Mouse (Mus musculus): ENCODE data around the gene Atxn1. TPM values are rescaled to one million over a fixed set of nuclear protein-coding genes. Genes with fewer than 3 reads are reported as not detected.
A peak's percentile ranks its signal among the peaks of the same experiment; 100 is the strongest.

The Atxn1 gene
- total and polyA plus RNA-seq, 3 experiments = 8.0 to 13.1 (median 9.7) TPM

DNA sequence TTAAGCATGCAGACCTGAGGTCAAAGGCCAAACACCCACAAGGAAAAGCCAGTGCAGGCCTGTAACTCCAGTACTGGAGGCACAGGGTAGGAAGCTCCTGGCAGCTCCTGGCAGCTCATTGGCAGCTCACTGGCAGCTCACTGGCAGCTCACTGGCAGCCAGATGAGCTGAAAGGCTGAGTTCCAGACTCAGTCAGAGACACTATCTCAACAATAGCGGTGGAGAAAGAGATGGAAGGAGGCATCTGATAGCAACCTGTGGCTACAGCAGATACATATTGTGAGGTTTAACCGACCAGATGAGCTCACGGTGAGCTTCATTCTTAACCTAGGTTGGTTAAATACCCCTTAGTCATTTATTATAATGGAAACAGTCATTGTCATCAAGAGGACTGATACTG, 328.4 kb downstream of the Atxn1 start:
- no peak overlapping the region for H3K4me3 ChIP-seq (replicated peaks in 1 of 3; ENCODE audit: low read depth in 2 of 3, low read length in 2 of 3, poor library complexity in 1 of 3)
- dilution Hi-C loops (cut with MboI; ENCODE audit: extremely low pct_ligation_motif_present, extremely low pct_unique_long_range_greater_than_20kb, low sequenced_read_pairs) = no loop called here
- H3K36me3 ChIP-seq (replicated peaks in 1 of 2; ENCODE audit: control insufficient read depth in 1 of 2, insufficient read depth in 1 of 2, low read length in 1 of 2) = peaks cover 2 to 61% of the 10 kb centered on the region in 2 experiments
- H3K27ac ChIP-seq (ENCODE audit: insufficient read depth, low read depth) = no peak overlapping the region
- no peak for DNase-seq (ENCODE audit: extremely low read depth)
- H3K79me2 ChIP-seq (replicated peaks; ENCODE audit: control insufficient read depth, extremely low read depth, insufficient read depth, poor library complexity, severe bottlenecking) = no peaks in the 10 kb centered on the region
- TF ChIP-seq SIN3A (IDR thresholded peaks at IDR 0.05; ENCODE audit: low read length) (no peak), ZMIZ1 (IDR thresholded peaks at IDR 0.05; ENCODE audit: low read depth, low read length) (no peak), ZKSCAN1 (IDR thresholded peaks at IDR 0.05; ENCODE audit: borderline replicate concordance, low read depth, low read length) (no peak), MAFK (IDR thresholded peaks at IDR 0.05; ENCODE audit: insufficient replicate concordance, low read length) (no peak), USF2 (conservative IDR thresholded peaks at IDR 0.05; ENCODE audit: low read depth, low read length) (no peak), E2F4 (IDR thresholded peaks at IDR 0.05; ENCODE audit: insufficient replicate concordance, low read depth, low read length) (no peak), RAD21 (IDR thresholded peaks at IDR 0.05; ENCODE audit: low read depth, low read length) (no peak)
- no peak overlapping the region for H3K4me2 ChIP-seq (ENCODE audit: insufficient read depth, low read depth, poor library complexity, severe bottlenecking)
- no peaks in the 10 kb centered on the region for H3K9me3 ChIP-seq (replicated peaks; ENCODE audit: low read length)
- H3K9ac ChIP-seq (ENCODE audit: insufficient read depth, low read depth) = no peak overlapping the region
- peaks cover 9 to 65% of the 10 kb centered on the region in 2 experiments for H3K4me1 ChIP-seq (ENCODE audit: control insufficient read depth in 1 of 2, insufficient read depth in 2 of 2)
- no peaks in the 10 kb centered on the region for H3K27me3 ChIP-seq (replicated peaks)
- in situ Hi-C loops (cut with MboI; ENCODE audit: low pct_ligation_motif_present, low pct_unique_long_range_greater_than_20kb, low sequenced_read_pairs) = no loop called here

GRCm38 (mm10) chr13:45633918-45634317, 330.9 kb downstream of the Atxn1 start:
- Histone ChIP-seq H3K4me1 (ENCODE audit: control insufficient read depth in 1 of 2, insufficient read depth in 2 of 2) (peaks cover 0 to 53% of the 10 kb centered on the region in 2 experiments; a peak in 2 of 4 replicates), H3K4me3 (replicated peaks in 1 of 3; ENCODE audit: low read depth in 2 of 3, low read length in 2 of 3, poor library complexity in 1 of 3) (no peak overlapping the region), H3K79me2 (replicated peaks; ENCODE audit: control insufficient read depth, extremely low read depth, insufficient read depth, poor library complexity, severe bottlenecking) (no peaks in the 10 kb centered on the region), H3K9me3 (replicated peaks; ENCODE audit: low read length) (no peaks in the 10 kb centered on the region), H3K27ac (ENCODE audit: insufficient read depth, low read depth) (no peak overlapping the region), H3K9ac (ENCODE audit: insufficient read depth, low read depth) (no peak overlapping the region), H3K36me3 (replicated peaks in 1 of 2; ENCODE audit: control insufficient read depth in 1 of 2, insufficient read depth in 1 of 2, low read length in 1 of 2) (peaks cover 2 to 63% of the 10 kb centered on the region in 2 experiments), H3K27me3 (replicated peaks) (no peaks in the 10 kb centered on the region), H3K4me2 (ENCODE audit: insufficient read depth, low read depth, poor library complexity, severe bottlenecking) (no peak overlapping the region)
- in situ Hi-C loops (cut with MboI; ENCODE audit: low pct_ligation_motif_present, low pct_unique_long_range_greater_than_20kb, low sequenced_read_pairs) = no loop called here
- TF ChIP-seq RAD21 (IDR thresholded peaks at IDR 0.05; ENCODE audit: low read depth, low read length) = peak; percentile 26
- no peak for TF ChIP-seq CHD2 (IDR thresholded peaks at IDR 0.05; ENCODE audit: low read length)
- TF ChIP-seq ZMIZ1 (IDR thresholded peaks at IDR 0.05; ENCODE audit: low read depth, low read length) = no peak
- peak in 1 of 2 experiments; percentile 28; a peak in 2 of 4 replicates for TF ChIP-seq CTCF (conservative IDR thresholded peaks at IDR 0.05 in 1 of 2, IDR thresholded peaks at IDR 0.05 in 1 of 2; ENCODE audit: low read depth in 2 of 2, low read length in 2 of 2)
- peak; percentile 86 for TF ChIP-seq ZNF384 (IDR thresholded peaks at IDR 0.05; ENCODE audit: low read depth, low read length)
- TF ChIP-seq POLR2A (IDR thresholded peaks at IDR 0.05; ENCODE audit: low read depth, low read length) = no peak
- TF ChIP-seq GABPA (IDR thresholded peaks at IDR 0.05; ENCODE audit: insufficient replicate concordance, low read depth, low read length) = no peak
- DNase-seq (ENCODE audit: extremely low read depth) = no peak
- dilution Hi-C loops (cut with MboI; ENCODE audit: extremely low pct_ligation_motif_present, extremely low pct_unique_long_range_greater_than_20kb, low sequenced_read_pairs) = no loop called here

- no peak overlapping the region for H3K27ac ChIP-seq (ENCODE audit: insufficient read depth, low read depth)
- no peaks in the 10 kb centered on the region for H3K9me3 ChIP-seq (replicated peaks; ENCODE audit: low read length)
- peaks cover 0 to 45% of the 10 kb centered on the region in 2 experiments; a peak in 2 of 4 replicates for H3K4me1 ChIP-seq (ENCODE audit: control insufficient read depth in 1 of 2, insufficient read depth in 2 of 2)
- dilution Hi-C loops (cut with MboI; ENCODE audit: extremely low pct_ligation_motif_present, extremely low pct_unique_long_range_greater_than_20kb, low sequenced_read_pairs) = no loop called here
- TF ChIP-seq CHD2 (IDR thresholded peaks at IDR 0.05; ENCODE audit: low read length) = no peak
- TF ChIP-seq SMC3 (IDR thresholded peaks at IDR 0.05; ENCODE audit: low read depth, low read length) = peak; percentile 22; the same call in 1 of the 2 replicates
- no peak for TF ChIP-seq BHLHE40 (IDR thresholded peaks at IDR 0.05; ENCODE audit: low read depth, low read length)
- TF ChIP-seq CHD1 (IDR thresholded peaks at IDR 0.05; ENCODE audit: low read depth, low read length) = no peak
- TF ChIP-seq CTCF (conservative IDR thresholded peaks at IDR 0.05 in 1 of 2, IDR thresholded peaks at IDR 0.05 in 1 of 2; ENCODE audit: low read depth in 2 of 2, low read length in 2 of 2) = peak; percentile 17 to 57; a peak in 2 of 4 replicates
- peak; percentile 51 for TF ChIP-seq RAD21 (IDR thresholded peaks at IDR 0.05; ENCODE audit: low read depth, low read length)
- TF ChIP-seq POLR2AphosphoS2 (IDR thresholded peaks at IDR 0.05; ENCODE audit: low read depth, low read length) = no peak
- H3K79me2 ChIP-seq (replicated peaks; ENCODE audit: control insufficient read depth, extremely low read depth, insufficient read depth, poor library complexity, severe bottlenecking) = no peaks in the 10 kb centered on the region
- no peak for DNase-seq (ENCODE audit: extremely low read depth)
- H3K27me3 ChIP-seq (replicated peaks) = no peaks in the 10 kb centered on the region
- no peak overlapping the region for H3K9ac ChIP-seq (ENCODE audit: insufficient read depth, low read depth)
- in situ Hi-C loops (cut with MboI; ENCODE audit: low pct_ligation_motif_present, low pct_unique_long_range_greater_than_20kb, low sequenced_read_pairs) = no loop called here
- H3K4me3 ChIP-seq (replicated peaks in 1 of 3; ENCODE audit: low read depth in 2 of 3, low read length in 2 of 3, poor library complexity in 1 of 3) = no peak overlapping the region
- H3K36me3 ChIP-seq (replicated peaks in 1 of 2; ENCODE audit: control insufficient read depth in 1 of 2, insufficient read depth in 1 of 2, low read length in 1 of 2) = peaks cover 6 to 68% of the 10 kb centered on the region in 2 experiments
- H3K4me2 ChIP-seq (ENCODE audit: insufficient read depth, low read depth, poor library complexity, severe bottlenecking) = no peak overlapping the region
These were observed 332.7 kb downstream of the Atxn1 start for GRCm38 (mm10) chr13:45632133-45632532.
